Mouse (Mus musculus) cerebellum, adult 9-10 months (tissue): ENCODE measurements around the gene Slco4c1.

Source experiments
- DNase-seq: peaks from one replicate; pipeline ENCODE4 v3.0.0; 2022

Gene Slco4c1

GRCm38 (mm10) chr1:96768264-96768663 lies 103.7 kb downstream of the Slco4c1 start:
- no peak for DNase-seq

GRCm38 (mm10) chr1:96766535-96766934 lies 105.4 kb downstream of the Slco4c1 start:
- DNase-seq, result no peak
